Mouse (Mus musculus) neural tube, embryonic 14.5 days (tissue): ENCODE measurements at regions not wholly inside any gene's neighbourhood (a gene's known extent, or its start where the extent isn't known, plus 50 kb on each side); places are given as distances from the start of the nearest gene placed in this dataset.
"Not testable (repeated sequence)": the region's sequence is repeated elsewhere in the genome, so short reads cannot be mapped to it uniquely, and the experiment has no call there.

Experiments
- ATAC-seq: fragments of 200-750 bp; cut with Nextera tagmentation; 2 replicates; pipeline ENCODE4 v1.8.0; 2017; ENCODE audit warnings: low read depth, mild to moderate bottlenecking, moderate TSS enrichment, moderate library complexity
- H3K27ac ChIP-seq: fragments of 300-500 bp; sonication (generic); 2 replicates; pipeline ENCODE4 v1.5.1; 2014; ENCODE audit warnings: low read depth, mild to moderate bottlenecking, control low read depth, low read length, moderate library complexity, mixed read lengths
- H3K27me3 ChIP-seq: fragments of 300-500 bp; sonication (generic); 2 replicates; pipeline ENCODE4 v1.6.1; 2014; ENCODE audit warnings: low read length; ENCODE audit not compliant: control insufficient read depth, insufficient read depth
- H3K36me3 ChIP-seq: fragments of 300-500 bp; sonication (generic); 2 replicates; pipeline ENCODE4 v1.6.1; 2014; ENCODE audit warnings: low read length, mixed read lengths; ENCODE audit not compliant: control insufficient read depth, insufficient read depth
- H3K4me1 ChIP-seq: fragments of 300-500 bp; sonication (generic); 2 replicates; pipeline ENCODE4 v1.6.1; 2014; ENCODE audit warnings: low read length; ENCODE audit not compliant: control insufficient read depth, insufficient read depth
- H3K4me2 ChIP-seq: fragments of 300-500 bp; sonication (generic); 2 replicates; pipeline ENCODE4 v1.6.1; 2014; ENCODE audit warnings: mild to moderate bottlenecking, low read depth, low read length, control low read depth
- H3K4me3 ChIP-seq: fragments of 300-500 bp; sonication (generic); 2 replicates; pipeline ENCODE4 v1.5.1; 2014; ENCODE audit warnings: low read depth, low read length, control low read depth, mixed read lengths
- H3K9ac ChIP-seq: fragments of 300-500 bp; sonication (generic); replicated peaks from 2 replicates; pipeline ENCODE4 v1.6.1; 2014; ENCODE audit warnings: low read depth, mild to moderate bottlenecking, control low read depth, low read length, mixed read lengths
- H3K9me3 ChIP-seq: fragments of 300-500 bp; sonication (generic); 2 replicates; pipeline ENCODE4 v1.6.1; 2016; ENCODE audit warnings: low read length; ENCODE audit not compliant: control insufficient read depth
- WGBS: fragments of 180-500 bp; shearing (Covaris S2); extraction: QIAGEN DNeasy Blood & Tissue Kit; methylation state at CpG from one replicate; pipeline ENCODE4 v1.1.7; 2014; 5-methylcytosine and 5-hydroxymethylcytosine counted together

DNA sequence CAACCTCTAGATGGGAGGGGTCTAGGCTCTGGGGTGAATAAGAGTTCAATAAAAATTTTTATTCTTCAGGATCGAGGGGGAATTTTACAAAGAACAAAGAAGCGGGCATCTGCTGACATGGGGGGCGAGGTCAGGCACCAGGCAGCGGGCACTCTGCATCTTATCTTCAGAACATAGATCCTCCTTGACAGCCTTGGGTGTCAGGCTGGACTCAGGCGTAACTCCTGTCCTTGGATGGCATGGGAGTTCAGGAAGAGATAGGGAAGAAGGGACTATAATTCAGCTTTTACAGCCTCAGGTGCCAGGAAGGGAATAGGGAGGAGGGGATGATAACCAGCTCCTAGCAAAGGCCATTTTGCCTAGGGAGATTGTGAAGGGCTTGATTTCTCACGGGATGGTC is 753.1 kb downstream of the Gm10330 start:
- not testable (repeated sequence) for H3K27me3 ChIP-seq, ATAC-seq, H3K9me3 ChIP-seq, H3K9ac ChIP-seq, H3K4me3 ChIP-seq, H3K4me2 ChIP-seq, H3K36me3 ChIP-seq, H3K4me1 ChIP-seq, H3K27ac ChIP-seq
- WGBS: 84% methylated on average over 5 of the region's 6 CpGs

DNA sequence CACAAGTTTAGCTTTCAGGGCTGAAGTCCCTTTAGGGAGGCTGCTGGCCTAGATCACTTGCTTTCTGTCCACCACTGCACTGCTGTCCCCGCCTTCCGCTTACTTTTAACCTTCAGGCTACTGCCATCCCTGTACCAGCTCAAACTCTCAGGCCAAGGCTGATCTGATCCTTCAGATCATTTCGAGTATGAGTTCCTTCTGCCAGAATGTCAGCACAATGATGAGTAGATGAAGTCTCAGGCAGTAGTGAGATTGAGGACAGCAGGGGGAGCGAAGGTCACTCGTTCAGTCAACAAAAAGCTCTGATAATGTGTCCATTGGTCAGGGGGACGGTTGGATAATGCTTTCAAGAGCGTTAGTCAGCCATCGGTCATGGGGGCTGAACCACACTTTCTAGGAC is 756.5 kb downstream of the Gm10330 start:
- not testable (repeated sequence) for ATAC-seq, H3K4me3 ChIP-seq, H3K9ac ChIP-seq, H3K27me3 ChIP-seq, H3K4me2 ChIP-seq, H3K27ac ChIP-seq, H3K9me3 ChIP-seq, H3K36me3 ChIP-seq, H3K4me1 ChIP-seq
- WGBS: 78% methylated on average over 7 of the region's 8 CpGs

DNA sequence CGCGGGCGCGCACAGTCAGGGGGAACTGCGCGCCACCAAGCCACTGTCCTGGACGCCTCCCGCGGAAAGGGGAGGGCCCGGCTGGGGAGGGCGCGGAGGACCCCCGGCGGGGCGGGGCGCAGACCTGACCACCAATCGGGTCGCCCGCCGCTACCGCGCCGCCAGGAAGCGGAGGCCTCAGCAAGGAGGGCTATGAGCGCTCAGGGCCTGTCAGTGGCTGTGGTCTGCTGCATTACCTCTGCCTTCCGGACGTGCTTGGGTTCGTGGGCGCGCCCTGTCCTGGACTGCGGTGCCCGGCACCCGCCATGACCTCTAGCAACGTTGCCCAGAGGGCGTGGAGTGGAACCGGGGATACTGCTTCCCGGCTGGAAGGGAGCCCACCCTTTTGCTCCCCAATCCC is 769.9 kb downstream of the Gm10330 start:
- not testable (repeated sequence) for H3K4me1 ChIP-seq, H3K27ac ChIP-seq, H3K36me3 ChIP-seq, H3K27me3 ChIP-seq, H3K9me3 ChIP-seq
- peak; percentile 73 for ATAC-seq
- H3K4me2 ChIP-seq: peak overlapping the region; percentile 23; the same call in 1 of the 2 replicates
- peak overlapping the region; percentile 30 for H3K4me3 ChIP-seq
- H3K9ac ChIP-seq: peak overlapping the region; percentile 34; the same call in 1 of the 2 replicates
- 2% methylated on average over 30 of the region's 37 CpGs for WGBS

DNA sequence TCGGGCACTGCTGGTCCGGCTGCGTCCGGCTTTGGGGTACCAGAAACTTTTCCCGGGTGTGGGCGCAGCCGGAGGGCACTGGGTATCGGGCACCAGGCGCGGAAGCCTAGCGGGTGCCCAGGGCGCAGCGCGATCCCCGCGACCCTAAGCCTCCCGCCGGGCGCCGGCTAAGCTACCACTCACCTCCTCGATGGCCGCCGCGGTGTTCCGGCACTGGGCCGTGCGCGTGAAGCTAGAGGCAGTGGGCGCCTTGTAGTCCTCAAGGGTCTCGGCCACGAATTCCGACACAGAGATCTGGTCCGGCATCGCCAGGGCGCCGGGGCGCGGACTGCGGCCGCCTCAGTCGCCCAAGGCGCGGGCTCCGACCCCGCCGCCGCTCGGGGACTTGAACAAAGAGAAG is 770.4 kb downstream of the Gm10330 start:
- not testable (repeated sequence) for H3K27ac ChIP-seq, H3K4me1 ChIP-seq, H3K9me3 ChIP-seq, H3K4me2 ChIP-seq, ATAC-seq, H3K36me3 ChIP-seq, H3K27me3 ChIP-seq
- H3K9ac ChIP-seq: peak overlapping the region; percentile 34
- peak overlapping the region; percentile 30 for H3K4me3 ChIP-seq
- WGBS: 0% methylated on average over 16 of the region's 48 CpGs
